Mouse (Mus musculus): ENCODE results near the gene Smarcc2.

DNA sequence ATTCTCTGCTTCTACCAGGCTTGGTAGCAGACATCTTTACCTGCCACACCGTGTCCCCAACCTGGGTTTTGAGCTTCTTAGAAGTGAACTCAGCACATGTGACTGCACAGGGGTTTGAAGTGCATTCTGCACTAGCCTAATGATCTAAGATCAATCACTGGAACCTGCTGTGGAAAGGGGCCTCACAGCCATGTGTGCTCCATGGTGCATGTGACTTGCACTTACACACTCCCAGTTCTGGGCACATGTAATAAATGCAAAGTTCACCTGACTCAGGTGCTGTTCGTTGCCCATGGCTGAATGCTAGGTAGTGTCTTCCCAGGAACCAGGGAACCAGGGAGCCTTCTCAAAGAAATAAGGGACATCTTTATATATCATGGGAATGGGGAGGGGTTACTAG lies 25.6 kb upstream of the Smarcc2 start:
- no peak for TF ChIP-seq CTCF (conservative IDR thresholded peaks at IDR 0.05; ENCODE audit: insufficient read depth, insufficient read length, low read depth, low read length)
- TF ChIP-seq POLR2A (IDR thresholded peaks at IDR 0.05; ENCODE audit: low read depth, low read length): no peak

Measured in kidney, adult 2 months (tissue).